Mouse (Mus musculus): ENCODE results near the gene Dab2ip. TPM values are rescaled to one million over a fixed set of nuclear protein-coding genes. Genes with fewer than 3 reads are reported as not detected.

The Dab2ip gene
- total and polyA plus RNA-seq, 2 experiments = 4.1 to 8.4 TPM

DNA sequence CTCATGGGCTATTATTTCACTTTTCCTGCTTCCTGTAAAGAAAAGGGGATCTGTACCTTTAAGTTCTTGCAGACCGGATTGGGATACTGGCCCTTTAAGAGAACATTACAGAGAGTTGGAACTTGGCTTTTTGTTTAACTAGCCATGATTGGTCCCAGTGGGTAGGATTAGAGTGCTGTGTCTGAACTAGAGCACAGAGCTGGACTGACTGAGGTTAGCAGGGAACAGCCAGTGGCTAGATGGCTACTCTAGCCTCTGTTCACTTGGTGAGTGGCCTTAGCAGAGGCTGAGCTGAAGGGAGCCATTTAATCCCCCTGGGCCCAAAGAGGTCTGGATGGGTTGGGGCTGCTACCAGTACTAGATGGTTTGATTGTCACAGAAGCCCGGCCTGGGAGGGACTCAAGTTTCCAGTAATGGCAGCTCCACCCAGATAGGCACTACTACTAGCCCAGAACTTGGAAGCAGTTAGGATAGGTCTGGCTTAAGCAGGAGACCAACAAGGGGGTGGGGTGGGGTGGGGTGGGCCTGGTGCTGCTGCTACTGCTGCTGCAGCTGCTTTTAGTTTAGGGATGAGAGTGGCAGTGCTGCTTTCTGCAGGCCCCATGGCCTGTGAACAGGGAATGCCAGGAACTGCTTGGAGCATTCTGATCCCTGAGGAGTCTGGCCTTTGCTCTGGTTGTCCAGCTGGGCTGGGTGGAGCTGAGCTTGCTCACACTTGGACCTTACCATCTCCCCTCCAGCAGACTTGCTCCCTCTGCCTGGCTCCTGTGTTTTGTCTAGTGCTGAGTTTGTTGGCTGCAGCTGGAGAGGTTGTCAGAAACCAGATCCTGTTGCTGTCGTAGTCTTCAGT, 138.7 kb downstream of the Dab2ip start:
- peak; percentile 79 for DNase-seq (ENCODE audit: extremely low read depth, low read depth, low spot score)
- TF ChIP-seq POLR2A (IDR thresholded peaks at IDR 0.05; ENCODE audit: extremely low read depth, insufficient read depth, low read length) = no peak
- TF ChIP-seq CTCF (IDR thresholded peaks at IDR 0.05; ENCODE audit: low read depth, low read length) = no peak
- Histone ChIP-seq H3K36me3 (ENCODE audit: control insufficient read depth, insufficient read depth, low read length) (no peaks in the 10 kb centered on the region), H3K27me3 (ENCODE audit: control insufficient read depth, insufficient read depth, low read length) (no peaks in the 10 kb centered on the region), H3K9ac (ENCODE audit: low read depth, low read length) (peak overlapping the region; percentile 28), H3K4me1 (ENCODE audit: control insufficient read depth, insufficient read depth, low read length) (peaks cover 12% of the 10 kb centered on the region), H3K4me3 (ENCODE audit: insufficient read depth, low read depth, low read length) (0 out of 2 replicates have a peak overlapping the region, but pooled peaks have one; percentile 0), H3K27ac (replicated peaks; ENCODE audit: insufficient read depth, low read depth, low read length) (peak overlapping the region; percentile 35), H3K79me2 (ENCODE audit: control insufficient read depth, insufficient read depth, low read length) (peaks cover 11% of the 10 kb centered on the region; the same call in 1 of the 2 replicates)
- 24% methylated on average over 3 of the region's 3 CpGs for WGBS

DNA sequence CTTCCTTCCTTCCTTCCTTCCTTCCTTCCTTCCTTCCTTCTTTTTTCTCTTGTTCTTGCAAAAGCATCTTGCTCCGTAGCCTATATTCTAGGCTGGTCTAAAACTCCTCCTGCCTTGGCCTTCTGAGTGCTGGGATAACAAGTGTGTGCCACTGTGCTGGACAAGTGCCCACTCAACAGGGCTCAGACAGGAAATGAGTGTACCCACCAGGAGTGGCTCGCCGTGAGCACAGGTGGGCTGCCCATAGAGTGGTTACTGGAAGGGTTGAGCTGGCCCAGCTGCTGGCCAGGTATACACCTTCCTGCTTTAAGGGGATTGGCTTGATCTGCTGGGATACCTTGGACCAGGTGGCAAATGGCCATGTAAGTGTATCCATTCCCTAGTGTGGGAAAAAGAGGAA, 139.7 kb downstream of the Dab2ip start:
- Histone ChIP-seq H3K4me1 (ENCODE audit: control insufficient read depth, insufficient read depth, low read length) (peaks cover 6% of the 10 kb centered on the region), H3K27me3 (ENCODE audit: control insufficient read depth, insufficient read depth, low read length) (no peaks in the 10 kb centered on the region), H3K9ac (ENCODE audit: low read depth, low read length) (no peak overlapping the region), H3K79me2 (ENCODE audit: control insufficient read depth, insufficient read depth, low read length) (peaks cover 14% of the 10 kb centered on the region; the same call in 1 of the 2 replicates), H3K4me3 (ENCODE audit: insufficient read depth, low read depth, low read length) (no peak overlapping the region), H3K36me3 (ENCODE audit: control insufficient read depth, insufficient read depth, low read length) (no peaks in the 10 kb centered on the region), H3K27ac (replicated peaks; ENCODE audit: insufficient read depth, low read depth, low read length) (no peak overlapping the region)
- TF ChIP-seq POLR2A (IDR thresholded peaks at IDR 0.05; ENCODE audit: extremely low read depth, insufficient read depth, low read length) = no peak
- TF ChIP-seq CTCF (IDR thresholded peaks at IDR 0.05; ENCODE audit: low read depth, low read length) = no peak
- 91% methylated on average over 3 of the region's 3 CpGs for WGBS
- no peak for DNase-seq (ENCODE audit: extremely low read depth, low read depth, low spot score)

DNA sequence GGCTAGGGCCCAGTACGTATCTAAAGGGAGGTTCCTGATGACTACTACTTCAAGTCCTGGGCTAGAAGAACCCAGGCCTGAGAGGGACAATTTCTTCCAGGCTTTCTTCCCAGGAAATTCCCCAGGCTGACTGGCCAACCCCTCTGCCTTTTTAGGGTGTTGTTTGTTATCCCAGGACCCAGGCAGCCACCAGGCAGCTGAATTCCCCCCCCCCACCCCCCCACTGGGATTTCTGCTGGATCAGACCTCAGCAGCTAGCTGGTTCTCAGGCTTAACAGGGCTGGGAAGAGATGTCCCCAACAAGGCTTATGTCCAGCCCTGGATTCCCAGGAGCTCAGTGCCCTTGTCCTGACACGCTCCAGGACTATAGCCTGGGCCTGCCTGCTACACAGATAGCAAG, 142.9 kb downstream of the Dab2ip start:
- no peaks in the 10 kb centered on the region for H3K36me3 ChIP-seq (ENCODE audit: control insufficient read depth, insufficient read depth, low read length)
- WGBS = 89% methylated on average over 2 of the region's 2 CpGs
- H3K4me3 ChIP-seq (ENCODE audit: insufficient read depth, low read depth, low read length) = no peak overlapping the region
- peaks cover 16% of the 10 kb centered on the region; the same call in 1 of the 2 replicates for H3K79me2 ChIP-seq (ENCODE audit: control insufficient read depth, insufficient read depth, low read length)
- peaks cover 3% of the 10 kb centered on the region for H3K4me1 ChIP-seq (ENCODE audit: control insufficient read depth, insufficient read depth, low read length)
- peak overlapping the region; percentile 13; the same call in 1 of the 2 replicates for H3K27ac ChIP-seq (replicated peaks; ENCODE audit: insufficient read depth, low read depth, low read length)
- H3K9ac ChIP-seq (ENCODE audit: low read depth, low read length) = no peak overlapping the region
- TF ChIP-seq POLR2A (IDR thresholded peaks at IDR 0.05; ENCODE audit: extremely low read depth, insufficient read depth, low read length) (no peak), CTCF (IDR thresholded peaks at IDR 0.05; ENCODE audit: low read depth, low read length) (no peak)
- DNase-seq (ENCODE audit: extremely low read depth, low read depth, low spot score) = no peak
- no peaks in the 10 kb centered on the region for H3K27me3 ChIP-seq (ENCODE audit: control insufficient read depth, insufficient read depth, low read length)

DNA sequence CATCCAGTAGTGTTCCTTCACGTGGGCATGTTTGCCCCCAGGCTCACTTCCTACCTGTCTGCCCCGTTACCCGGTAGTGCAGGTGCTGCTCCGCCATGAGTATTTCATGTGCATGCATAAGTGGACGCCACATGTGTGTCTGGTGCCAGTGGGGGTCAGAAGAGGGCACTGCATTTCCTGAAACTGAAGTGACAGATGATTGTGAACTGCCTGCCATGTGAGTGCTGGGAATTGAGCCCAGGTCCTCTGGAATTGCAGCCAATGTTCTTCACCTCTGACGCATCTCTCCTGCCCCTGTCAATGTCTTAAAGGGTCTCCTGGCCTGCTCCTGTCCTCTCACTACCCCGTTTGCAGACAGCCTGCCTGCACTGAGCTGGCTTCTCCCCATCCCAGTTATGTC, 143.9 kb downstream of the Dab2ip start:
- Histone ChIP-seq H3K27ac (replicated peaks; ENCODE audit: insufficient read depth, low read depth, low read length) (no peak overlapping the region), H3K79me2 (ENCODE audit: control insufficient read depth, insufficient read depth, low read length) (peaks cover 16% of the 10 kb centered on the region; the same call in 1 of the 2 replicates), H3K9ac (ENCODE audit: low read depth, low read length) (no peak overlapping the region), H3K4me3 (ENCODE audit: insufficient read depth, low read depth, low read length) (no peak overlapping the region), H3K27me3 (ENCODE audit: control insufficient read depth, insufficient read depth, low read length) (no peaks in the 10 kb centered on the region), H3K36me3 (ENCODE audit: control insufficient read depth, insufficient read depth, low read length) (no peaks in the 10 kb centered on the region), H3K4me1 (ENCODE audit: control insufficient read depth, insufficient read depth, low read length) (no peaks in the 10 kb centered on the region; the same call in 1 of the 2 replicates)
- no peak for DNase-seq (ENCODE audit: extremely low read depth, low read depth, low spot score)
- TF ChIP-seq POLR2A (IDR thresholded peaks at IDR 0.05; ENCODE audit: extremely low read depth, insufficient read depth, low read length) (no peak), CTCF (IDR thresholded peaks at IDR 0.05; ENCODE audit: low read depth, low read length) (no peak)
- whole genome bisulfite sequencing = 91% methylated on average over 7 of the region's 7 CpGs

DNA sequence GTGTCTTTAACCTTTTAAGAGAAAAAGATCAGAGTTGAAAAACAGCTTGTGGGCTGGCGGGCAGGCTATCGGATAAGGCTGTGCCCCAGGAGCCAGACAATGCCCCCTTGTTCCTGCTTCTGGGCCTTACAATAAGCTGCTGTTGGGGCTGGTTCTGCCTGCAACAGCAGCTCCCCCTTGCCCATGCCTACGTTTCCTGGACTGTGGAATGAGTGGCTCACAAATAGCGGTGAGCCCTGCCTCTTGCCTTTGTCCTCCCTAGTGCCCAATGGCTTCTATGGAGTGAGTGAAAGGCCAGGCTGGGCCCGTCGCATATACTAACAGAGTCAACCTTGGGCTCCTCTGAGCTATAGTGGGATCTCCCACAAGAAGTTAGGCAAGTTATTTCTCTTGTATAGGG, 144.5 kb downstream of the Dab2ip start:
- H3K27ac ChIP-seq (replicated peaks; ENCODE audit: insufficient read depth, low read depth, low read length) = no peak overlapping the region
- no peaks in the 10 kb centered on the region; the same call in none of the 2 replicates for H3K4me1 ChIP-seq (ENCODE audit: control insufficient read depth, insufficient read depth, low read length)
- no peaks in the 10 kb centered on the region for H3K36me3 ChIP-seq (ENCODE audit: control insufficient read depth, insufficient read depth, low read length)
- no peak overlapping the region for H3K9ac ChIP-seq (ENCODE audit: low read depth, low read length)
- no peak for TF ChIP-seq POLR2A (IDR thresholded peaks at IDR 0.05; ENCODE audit: extremely low read depth, insufficient read depth, low read length)
- TF ChIP-seq CTCF (IDR thresholded peaks at IDR 0.05; ENCODE audit: low read depth, low read length) = no peak
- peaks cover 16% of the 10 kb centered on the region; the same call in 1 of the 2 replicates for H3K79me2 ChIP-seq (ENCODE audit: control insufficient read depth, insufficient read depth, low read length)
- WGBS = 95% methylated on average over 6 of the region's 6 CpGs
- no peaks in the 10 kb centered on the region for H3K27me3 ChIP-seq (ENCODE audit: control insufficient read depth, insufficient read depth, low read length)
- no peak overlapping the region for H3K4me3 ChIP-seq (ENCODE audit: insufficient read depth, low read depth, low read length)
- DNase-seq (ENCODE audit: extremely low read depth, low read depth, low spot score) = no peak

DNA sequence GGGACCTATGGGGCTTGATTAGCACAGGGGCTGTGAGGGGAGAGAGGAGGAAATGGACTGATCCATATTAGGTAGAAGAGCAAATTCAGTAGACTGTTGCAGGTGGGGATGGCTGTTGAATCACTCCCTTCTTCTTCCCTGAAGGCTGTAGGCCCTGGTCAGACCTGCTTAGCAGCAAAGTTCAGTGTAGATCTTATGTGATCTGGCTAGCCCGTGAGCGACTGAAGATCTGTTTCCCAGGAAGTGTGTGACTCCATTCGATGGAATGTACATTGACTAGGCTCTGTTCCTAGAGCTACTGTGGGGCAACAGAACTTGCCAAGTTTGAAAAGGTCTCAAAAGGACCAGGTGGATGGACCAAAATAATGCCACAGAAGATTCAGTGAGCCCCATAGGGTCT, 145.2 kb downstream of the Dab2ip start:
- 86% methylated on average over 3 of the region's 3 CpGs for WGBS
- Histone ChIP-seq H3K9ac (ENCODE audit: low read depth, low read length) (no peak overlapping the region), H3K36me3 (ENCODE audit: control insufficient read depth, insufficient read depth, low read length) (no peaks in the 10 kb centered on the region), H3K27me3 (ENCODE audit: control insufficient read depth, insufficient read depth, low read length) (no peaks in the 10 kb centered on the region), H3K4me1 (ENCODE audit: control insufficient read depth, insufficient read depth, low read length) (no peaks in the 10 kb centered on the region; the same call in none of the 2 replicates), H3K79me2 (ENCODE audit: control insufficient read depth, insufficient read depth, low read length) (peaks cover 10% of the 10 kb centered on the region; the same call in 1 of the 2 replicates), H3K4me3 (ENCODE audit: insufficient read depth, low read depth, low read length) (no peak overlapping the region), H3K27ac (replicated peaks; ENCODE audit: insufficient read depth, low read depth, low read length) (no peak overlapping the region)
- no peak for DNase-seq (ENCODE audit: extremely low read depth, low read depth, low spot score)
- TF ChIP-seq CTCF (IDR thresholded peaks at IDR 0.05; ENCODE audit: low read depth, low read length) = no peak
- no peak for TF ChIP-seq POLR2A (IDR thresholded peaks at IDR 0.05; ENCODE audit: extremely low read depth, insufficient read depth, low read length)

All from liver, adult 2 months (tissue).